Mouse (Mus musculus) ES-Bruce4 (cell line): ENCODE results near the gene Asns.

Experiments
- EP300 ChIP-seq: IDR thresholded peaks from 2 replicates; pipeline ENCODE4 v1.6.1; 2011; ENCODE audit warnings: low read depth, low read length; ENCODE audit not compliant: insufficient read depth
- POLR2A ChIP-seq: IDR thresholded peaks from one replicate; pipeline ENCODE4 v1.8.1; 2011; ENCODE audit warnings: low read length; ENCODE audit not compliant: insufficient read depth

- TF ChIP-seq POLR2A: no peak
- no peak for TF ChIP-seq EP300
Observed at GRCm38 (mm10) chr6:7741721-7742120, 48.7 kb upstream of the Asns start.
